Mouse (Mus musculus) hindlimb bud, embryonic 11.5 days (tissue): Measurements from ENCODE around the gene Lsmem1.

Source experiments
- DNase-seq: peaks from one replicate; pipeline ENCODE4 v3.0.0-alpha.2; 2012; ENCODE audit warnings: low read depth, low spot score; ENCODE audit errors: extremely low spot score

Lsmem1 gene

GRCm38 (mm10) chr12:40146510-40146909 lies 52.8 kb downstream of the Lsmem1 start:
- DNase-seq = no peak

- no peak for DNase-seq
These were observed 58.6 kb downstream of the Lsmem1 start for GRCm38 (mm10) chr12:40140706-40141105.

- no peak for DNase-seq
These were observed 59.6 kb downstream of the Lsmem1 start for GRCm38 (mm10) chr12:40139484-40140245.

GRCm38 (mm10) chr12:40134529-40134928 lies 64.8 kb downstream of the Lsmem1 start:
- no peak for DNase-seq

- DNase-seq = no peak
These were observed 65.6 kb downstream of the Lsmem1 start, which contains the start of gene Scin for GRCm38 (mm10) chr12:40133573-40134271. Gene Scin, minus strand, starts transcription at chr12:40134228.

- no peak for DNase-seq
These were observed 66.1 kb downstream of the Lsmem1 start for GRCm38 (mm10) chr12:40133194-40133572.
